ENCODE assay signal across 10 mouse cellular contexts in the genomic region with DNA sequence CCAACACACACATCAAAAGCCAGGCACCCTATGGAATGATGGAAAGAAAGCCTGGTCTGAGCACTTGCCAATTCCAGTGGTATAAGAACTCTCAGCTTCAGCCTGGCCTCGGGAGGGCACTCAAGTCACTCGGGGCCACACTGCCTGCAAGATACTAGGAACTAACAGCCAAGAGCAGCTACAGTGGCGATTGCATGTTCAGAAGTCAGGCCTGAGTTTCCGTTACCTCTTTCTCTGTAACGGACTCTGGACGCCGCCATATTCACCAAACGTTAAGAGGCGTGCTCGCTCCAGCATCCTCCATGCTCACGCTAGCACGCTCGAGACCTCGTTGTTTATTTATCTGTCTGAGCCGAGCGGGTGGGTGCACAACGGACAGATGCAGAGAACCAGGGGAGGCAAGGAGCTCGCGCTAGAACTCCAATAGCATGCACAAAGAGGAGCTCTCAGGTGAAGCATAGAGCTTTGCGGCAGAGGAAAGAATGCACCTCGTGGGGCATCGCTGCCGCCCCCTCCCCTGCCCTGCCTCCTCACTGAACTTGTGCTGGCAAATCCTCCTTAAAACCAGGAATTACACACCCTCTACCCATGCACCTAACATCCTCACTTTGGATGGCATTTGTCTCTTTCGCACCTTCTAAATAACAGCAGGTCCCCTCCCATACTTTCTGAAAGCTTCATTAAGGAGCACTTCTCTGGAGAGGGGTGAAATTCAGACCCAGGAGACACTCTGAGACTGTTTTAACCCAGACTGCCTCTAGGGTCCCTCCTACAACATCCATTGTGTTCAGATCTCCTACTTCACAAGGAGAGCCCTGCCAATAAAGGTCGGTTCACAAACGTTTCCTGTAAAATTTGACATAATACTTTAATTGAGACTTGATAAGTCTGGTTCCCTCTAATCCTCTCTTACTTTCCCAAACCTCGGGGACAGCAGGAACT. TPM values are rescaled to one million over a fixed set of nuclear protein-coding genes. Genes with fewer than 3 reads are reported as not detected.
DNase-seq lines count a peak whose midpoint lies in the region; ATAC-seq and TF ChIP-seq lines count a peak whose summit lies in the region.
"Had no signal": no experiment of that assay in that cellular context is flagged by ENCODE, and none has a peak within 500 bp of the region (broad histone marks: within the 10 kb centered on the region; RNA-seq: fewer than 3 reads in every experiment).

No protein-coding gene starts in this region.

- no peak for TF ChIP-seq CTCF in heart, postnatal 0 days (IDR thresholded peaks at IDR 0.05; ENCODE audit: low read depth)

- H3K27ac ChIP-seq in heart, postnatal 0 days (ENCODE audit: low read depth) = no peak overlapping the region
- H3K27ac ChIP-seq in forebrain, embryonic 12.5 days = no peak overlapping the region
- H3K27ac ChIP-seq in neural tube, embryonic 12.5 days = no peak overlapping the region

- H3K4me3 ChIP-seq in heart, postnatal 0 days (ENCODE audit: low read depth, low read length) = peak overlapping the region; percentile 15; the same call in 1 of the 2 replicates
- peak overlapping the region; percentile 28 for H3K4me3 ChIP-seq in forebrain, embryonic 12.5 days (replicated peaks)
- peak overlapping the region; percentile 14; the same call in 1 of the 2 replicates for H3K4me3 ChIP-seq in neural tube, embryonic 12.5 days

- H3K36me3 ChIP-seq in heart, postnatal 0 days (replicated peaks; ENCODE audit: control insufficient read depth, insufficient read depth, low read length) = no peaks in the 10 kb centered on the region
- no peaks in the 10 kb centered on the region for H3K36me3 ChIP-seq in forebrain, embryonic 12.5 days (replicated peaks)
- H3K36me3 ChIP-seq in neural tube, embryonic 12.5 days = no peaks in the 10 kb centered on the region
- H3K36me3 ChIP-seq: G1E had no signal

- H3K9me3 ChIP-seq in heart, postnatal 0 days (replicated peaks; ENCODE audit: control insufficient read depth, low read length) = no peaks in the 10 kb centered on the region
- no peaks in the 10 kb centered on the region for H3K9me3 ChIP-seq in forebrain, embryonic 12.5 days
- H3K9me3 ChIP-seq in neural tube, embryonic 12.5 days = no peaks in the 10 kb centered on the region

- no peak for ATAC-seq in heart, postnatal 0 days (ENCODE audit: insufficient read depth, low read depth)
- no peak for ATAC-seq in forebrain, embryonic 12.5 days (ENCODE audit: low FRiP score)
- ATAC-seq in neural tube, embryonic 12.5 days (ENCODE audit: low FRiP score, low read depth) = no peak
- ATAC-seq in granulocyte monocyte progenitor cell, adult 5-6 weeks (replicated peaks; ENCODE audit: poor library complexity, severe bottlenecking) = no peak

- no peak for DNase-seq in heart, postnatal 0 days (ENCODE audit: low spot score)
- DNase-seq in heart, adult 9 months (ENCODE audit: low spot score in 2 of 2) = no peak
- peak; percentile 18 for DNase-seq in kidney, postnatal 14 days
- no peak for DNase-seq in layer of hippocampus, postnatal 25 days (ENCODE audit: extremely low spot score in 1 of 2, low spot score in 1 of 2)
- no peak for DNase-seq in cerebellum, postnatal 14 days

- no peaks in the 10 kb centered on the region for H3K27me3 ChIP-seq in heart, postnatal 0 days (ENCODE audit: control insufficient read depth, insufficient read depth, low read length)
- H3K27me3 ChIP-seq in forebrain, embryonic 12.5 days = no peaks in the 10 kb centered on the region
- H3K27me3 ChIP-seq in neural tube, embryonic 12.5 days (replicated peaks) = no peaks in the 10 kb centered on the region

- H3K9ac ChIP-seq in heart, postnatal 0 days (replicated peaks; ENCODE audit: low read depth, low read length) = no peak overlapping the region
- no peak overlapping the region for H3K9ac ChIP-seq in forebrain, embryonic 12.5 days
- H3K9ac ChIP-seq in neural tube, embryonic 12.5 days = no peak overlapping the region

- no peaks in the 10 kb centered on the region for H3K4me1 ChIP-seq in heart, postnatal 0 days (ENCODE audit: control insufficient read depth, insufficient read depth)
- H3K4me1 ChIP-seq in forebrain, embryonic 12.5 days = no peaks in the 10 kb centered on the region
- no peaks in the 10 kb centered on the region for H3K4me1 ChIP-seq in neural tube, embryonic 12.5 days

- WGBS in heart, postnatal 0 days = 28% methylated on average over 27 of the region's 27 CpGs
- 54% methylated on average over 27 of the region's 27 CpGs for WGBS in forebrain, embryonic 12.5 days
- 49% methylated on average over 27 of the region's 27 CpGs for WGBS in neural tube, embryonic 12.5 days

- H3K4me2 ChIP-seq in heart, postnatal 0 days (ENCODE audit: low read depth, low read length) = peak overlapping the region; percentile 43
- peak overlapping the region; percentile 22 for H3K4me2 ChIP-seq in forebrain, embryonic 12.5 days
- H3K4me2 ChIP-seq in neural tube, embryonic 12.5 days (replicated peaks) = peak overlapping the region; percentile 45

- TF ChIP-seq EP300 in heart, postnatal 0 days (IDR thresholded peaks at IDR 0.05; ENCODE audit: low read depth) = no peak

RNA-seq across cellular contexts. Expression of gene Nutm2, which starts 2.2 kb away (rescaled TPM):
- not detected in 2 replicates for total RNA-seq in heart, postnatal 0 days (2014; rRNA removed; ENCODE audit: low replicate concordance)
- not detected in 2 replicates for polyA plus RNA-seq in heart, postnatal 0 days (2015; fragmentation: Nextera tagmentation; extraction: Ambion mirVana)
- not detected in 2 replicates for polyA plus RNA-seq in forebrain, embryonic 12.5 days (2016; fragmentation: Nextera tagmentation; extraction: Ambion mirVana)
- polyA plus RNA-seq in neural tube, embryonic 12.5 days (2016; fragmentation: Nextera tagmentation; extraction: Ambion mirVana) = not detected in 2 replicates
- total RNA-seq in layer of hippocampus, postnatal 25 days (2021) = not detected
- total RNA-seq in granulocyte monocyte progenitor cell, adult 5-6 weeks (2014; fragmentation: Nextera tagmentation) = not detected in 2 replicates
- not detected in 2 replicates for total RNA-seq in granulocyte monocyte progenitor cell, adult 5-6 weeks (2017)
- total RNA-seq: G1E had no signal
- polyA plus RNA-seq: G1E; small intestine, adult 2 months had no signal

RNA-seq across cellular contexts. Expression of gene Gm47429, which starts 21.2 kb away (rescaled TPM):
- total RNA-seq in heart, postnatal 0 days (2014; rRNA removed; ENCODE audit: low replicate concordance) = not detected in 2 replicates
- not detected in 2 replicates for polyA plus RNA-seq in heart, postnatal 0 days (2015; fragmentation: Nextera tagmentation; extraction: Ambion mirVana)
- not detected in 2 replicates for polyA plus RNA-seq in forebrain, embryonic 12.5 days (2016; fragmentation: Nextera tagmentation; extraction: Ambion mirVana)
- not detected in 2 replicates for polyA plus RNA-seq in neural tube, embryonic 12.5 days (2016; fragmentation: Nextera tagmentation; extraction: Ambion mirVana)
- not detected for total RNA-seq in layer of hippocampus, postnatal 25 days (2021)
- total RNA-seq in granulocyte monocyte progenitor cell, adult 5-6 weeks (2014; fragmentation: Nextera tagmentation) = not detected in 2 replicates
- not detected in 2 replicates for total RNA-seq in granulocyte monocyte progenitor cell, adult 5-6 weeks (2017)
- total RNA-seq: G1E had no signal
- polyA plus RNA-seq: G1E; small intestine, adult 2 months had no signal

RNA-seq across cellular contexts. Expression of gene Fbxw17, which starts 47.2 kb away (rescaled TPM):
- total RNA-seq in heart, postnatal 0 days (2014; rRNA removed; ENCODE audit: low replicate concordance) = 32.3 and 501 TPM in 2 replicates
- 10.5 and 12.7 TPM in 2 replicates for polyA plus RNA-seq in heart, postnatal 0 days (2015; fragmentation: Nextera tagmentation; extraction: Ambion mirVana)
- 31.0 and 32.5 TPM in 2 replicates for polyA plus RNA-seq in forebrain, embryonic 12.5 days (2016; fragmentation: Nextera tagmentation; extraction: Ambion mirVana)
- 29.8 and 31.7 TPM in 2 replicates for polyA plus RNA-seq in neural tube, embryonic 12.5 days (2016; fragmentation: Nextera tagmentation; extraction: Ambion mirVana)
- total RNA-seq in layer of hippocampus, postnatal 25 days (2021) = 10 to 100 TPM; 12.2 to 21.0 TPM
- total RNA-seq in granulocyte monocyte progenitor cell, adult 5-6 weeks (2014; fragmentation: Nextera tagmentation) = 15.8 and 19.5 TPM in 2 replicates
- total RNA-seq in granulocyte monocyte progenitor cell, adult 5-6 weeks (2017) = 12.1 and 16.2 TPM in 2 replicates
- polyA plus RNA-seq: G1E had no signal
